Mouse (Mus musculus): ENCODE data around the gene Acp2.

Gene Acp2

DNA sequence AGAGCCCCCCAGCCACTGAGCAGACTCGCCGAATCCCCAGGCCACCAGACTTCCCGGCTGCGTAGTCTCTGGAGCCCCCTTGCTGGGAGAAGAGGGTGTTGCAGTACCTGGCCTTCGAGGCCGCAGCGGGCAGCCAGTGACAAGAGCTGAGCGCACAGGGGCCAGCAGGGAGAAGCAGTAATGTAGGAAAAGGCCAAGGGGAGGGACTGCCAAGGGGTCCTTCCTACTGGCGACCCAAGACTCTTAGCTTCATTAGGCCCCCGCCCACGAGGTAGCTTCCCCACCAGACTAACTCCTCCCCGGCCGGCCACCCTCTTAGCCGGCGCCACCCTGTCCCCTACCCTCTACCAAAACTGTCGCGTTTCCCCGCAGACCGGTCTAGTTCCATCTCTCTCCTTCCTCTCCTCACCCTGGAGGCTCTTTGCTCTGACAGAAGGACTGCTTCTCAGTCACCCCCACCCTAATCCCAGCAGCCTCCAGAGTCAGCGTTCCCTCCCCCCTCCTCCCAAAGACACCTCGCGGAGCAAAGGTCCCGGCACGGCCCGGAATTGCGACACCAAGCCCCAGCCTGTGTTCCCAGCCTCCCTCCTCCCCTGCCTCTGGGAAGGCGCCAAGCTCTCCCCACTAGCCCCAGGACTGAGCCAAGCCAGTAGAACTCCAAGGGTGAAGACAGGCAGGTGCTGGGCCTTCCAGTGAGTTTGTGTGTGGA is 7.9 kb upstream of the Acp2 start:
- DNase-seq (ENCODE audit: low spot score) = peak; percentile 80

DNA sequence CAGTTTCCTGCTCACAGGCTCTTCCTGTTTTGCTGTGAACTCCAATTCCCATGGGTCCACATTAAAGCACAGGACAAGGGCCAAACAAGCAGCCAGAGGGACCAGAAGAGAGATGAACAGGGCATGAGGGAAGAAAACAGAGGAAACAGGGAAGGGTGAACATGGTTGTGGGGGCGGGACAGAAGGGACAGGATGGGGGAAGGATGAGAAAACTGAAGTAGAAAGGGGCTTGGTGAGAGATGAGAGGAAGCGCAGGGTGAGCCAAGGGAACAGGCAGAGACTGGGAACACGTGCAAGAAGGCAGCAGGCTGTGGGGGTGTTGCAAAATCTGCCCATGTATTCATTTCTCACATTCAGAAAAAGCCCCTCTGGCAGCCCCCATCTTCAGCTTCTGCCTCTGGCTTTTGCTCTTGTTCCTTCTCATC is 6.1 kb upstream of the Acp2 start:
- DNase-seq (ENCODE audit: low spot score) = no peak

DNA sequence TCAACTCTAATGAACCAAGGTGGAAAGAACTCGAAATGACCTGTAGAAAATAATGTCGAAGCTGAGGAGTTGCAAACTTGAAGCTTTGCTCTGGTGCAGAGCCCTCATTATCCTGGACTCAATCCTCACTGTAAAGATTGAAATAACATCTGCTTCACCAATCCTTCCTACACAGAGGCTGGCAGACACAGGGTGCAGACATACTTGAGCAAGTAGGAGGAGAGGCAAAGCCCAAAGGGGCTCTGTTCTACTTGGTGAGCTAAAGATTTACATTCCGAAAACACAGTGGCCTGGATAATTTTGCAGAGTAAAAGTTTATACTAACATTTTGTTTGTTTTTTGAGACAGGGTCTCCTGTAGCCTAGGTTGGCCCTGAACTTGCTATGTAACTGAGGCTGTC is 3.8 kb upstream of the Acp2 start:
- no peak for DNase-seq (ENCODE audit: low spot score)

DNA sequence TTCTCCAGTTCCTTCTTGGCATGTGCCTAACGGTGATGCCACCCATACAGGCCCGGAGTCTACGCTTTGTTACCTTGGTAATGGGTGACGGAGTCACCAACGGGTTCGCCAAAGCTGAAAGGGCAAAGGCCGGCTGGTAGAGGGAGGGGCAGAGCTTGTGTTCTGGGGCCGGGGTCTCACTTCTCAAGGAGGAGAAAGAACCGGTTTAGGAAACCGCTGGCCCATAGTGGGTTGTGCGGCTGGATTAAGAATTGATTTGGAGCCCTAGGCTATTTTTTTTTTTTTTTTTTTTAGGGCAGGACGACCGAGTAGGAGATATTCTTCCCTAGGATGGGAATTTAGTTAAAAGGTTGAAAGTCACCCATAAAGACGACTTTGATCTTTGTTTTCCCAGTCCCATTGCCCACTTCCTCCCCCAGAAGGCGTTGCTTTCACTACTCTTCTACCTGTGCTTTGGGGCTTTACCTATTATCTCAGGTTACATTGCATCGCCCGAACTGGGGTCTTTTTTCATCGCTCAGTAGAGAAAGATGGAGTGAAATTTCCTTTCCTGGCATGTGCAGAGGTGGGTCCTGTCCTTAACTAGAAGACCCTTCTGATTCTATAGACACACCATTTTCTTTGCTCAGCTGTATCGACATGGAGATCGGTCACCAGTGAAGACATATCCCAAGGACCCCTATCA is 429 bp downstream of the Acp2 start:
- DNase-seq (ENCODE audit: low spot score) = no peak

DNA sequence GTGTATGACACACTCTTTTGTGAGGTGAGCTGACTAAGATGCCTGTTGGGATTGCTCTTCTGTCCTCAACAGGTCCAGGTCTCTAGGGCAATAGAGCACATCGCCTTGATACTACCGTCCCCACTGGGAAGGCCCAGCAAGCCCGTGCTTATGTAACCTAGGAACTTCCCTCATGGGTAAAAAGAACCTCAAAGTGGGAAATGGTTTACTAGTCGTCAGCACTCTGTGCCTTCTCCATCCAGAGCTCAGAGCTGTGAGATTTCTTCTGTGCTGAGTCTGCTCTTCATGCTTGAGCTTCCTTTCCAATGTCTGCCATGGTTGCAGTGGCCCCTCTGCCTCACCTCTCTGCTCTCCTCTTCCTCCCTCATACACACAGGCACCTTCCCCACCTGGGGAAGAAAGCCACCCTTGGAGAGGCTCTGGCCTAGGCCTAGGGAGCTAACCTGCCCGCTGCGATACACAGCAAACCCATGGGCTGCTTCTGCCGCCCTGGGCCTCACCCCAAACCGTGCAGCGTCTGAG is 3.6 kb downstream of the Acp2 start:
- DNase-seq (ENCODE audit: low spot score) = no peak

DNA sequence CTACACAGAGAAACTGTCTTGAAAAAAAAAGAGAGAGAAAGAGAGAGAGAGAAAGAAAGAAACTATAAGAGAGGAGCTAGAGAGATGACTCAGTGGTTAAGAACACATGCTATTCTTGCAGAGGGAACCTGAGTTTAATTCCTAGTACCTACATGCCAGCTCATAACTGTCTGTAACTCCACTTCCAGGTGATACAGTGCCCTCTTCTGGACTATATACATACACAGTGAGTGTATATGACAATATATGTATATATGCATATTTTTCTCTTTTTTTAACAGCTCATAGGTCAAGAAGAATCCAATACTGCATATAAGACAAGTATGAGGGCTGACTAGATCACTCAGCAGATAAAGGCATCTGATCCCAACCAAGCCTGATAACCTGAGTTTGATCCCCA is 10.6 kb downstream of the Acp2 start:
- DNase-seq (ENCODE audit: low spot score) = no peak

DNA sequence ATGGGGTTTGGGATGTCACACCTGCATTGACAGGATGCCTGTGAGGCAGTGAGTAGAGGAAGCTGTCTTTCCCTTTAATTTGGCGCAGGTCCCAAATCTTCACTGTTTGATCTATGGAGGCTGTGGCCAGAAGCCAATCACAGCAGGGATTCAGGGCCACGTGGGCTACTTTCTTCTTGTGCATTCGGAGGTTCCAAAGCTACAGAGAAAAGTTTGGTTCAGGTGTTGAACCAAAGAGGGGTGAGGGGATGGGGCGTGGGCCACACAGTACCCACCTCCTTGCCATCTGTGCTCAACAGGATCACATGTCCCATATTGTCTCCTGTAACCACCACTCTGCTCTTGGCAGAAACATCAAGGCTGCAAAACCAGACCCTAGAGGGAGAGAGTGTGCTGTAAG is 14.3 kb downstream of the Acp2 start:
- no peak for DNase-seq (ENCODE audit: low spot score)

DNA sequence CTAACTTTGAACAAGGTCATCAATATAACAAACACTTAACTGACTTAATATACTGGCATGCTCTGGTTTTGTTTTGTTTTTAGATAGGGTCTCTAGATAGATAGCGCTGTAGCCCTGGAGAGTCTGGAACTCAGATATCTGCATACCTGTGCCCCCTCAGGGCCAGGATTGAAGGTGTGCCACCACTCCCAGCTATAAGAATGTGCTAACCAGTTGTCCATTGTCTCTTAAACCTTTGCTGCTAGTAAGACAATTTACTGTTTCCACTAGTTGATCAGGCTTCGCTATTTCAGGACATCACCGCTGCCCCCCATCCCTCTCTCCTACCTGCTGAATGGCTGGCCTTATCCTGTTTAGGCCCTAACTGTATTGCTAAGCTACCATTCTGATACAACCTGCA is 17.8 kb downstream of the Acp2 start:
- DNase-seq (ENCODE audit: low spot score) = no peak

DNA sequence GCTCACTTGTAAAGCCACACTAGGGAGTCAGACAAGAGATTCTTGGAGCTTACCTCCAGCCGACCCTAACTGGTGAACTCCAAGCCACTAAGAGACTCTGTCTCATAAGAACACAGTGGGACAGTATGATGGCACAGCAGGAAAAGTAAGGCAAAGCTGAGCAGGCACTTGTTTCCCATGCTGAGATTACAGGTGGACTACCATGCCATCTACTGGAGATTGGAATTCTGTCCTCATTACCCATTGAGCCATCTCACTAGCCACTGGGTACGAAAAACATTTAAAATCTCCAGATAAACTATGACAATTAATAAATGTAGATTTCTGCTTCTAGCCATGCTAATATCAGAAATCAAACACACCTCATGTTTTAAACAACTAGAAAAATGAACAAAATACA is 20.9 kb downstream of the Acp2 start:
- peak; percentile 28 for DNase-seq (ENCODE audit: low spot score)

DNA sequence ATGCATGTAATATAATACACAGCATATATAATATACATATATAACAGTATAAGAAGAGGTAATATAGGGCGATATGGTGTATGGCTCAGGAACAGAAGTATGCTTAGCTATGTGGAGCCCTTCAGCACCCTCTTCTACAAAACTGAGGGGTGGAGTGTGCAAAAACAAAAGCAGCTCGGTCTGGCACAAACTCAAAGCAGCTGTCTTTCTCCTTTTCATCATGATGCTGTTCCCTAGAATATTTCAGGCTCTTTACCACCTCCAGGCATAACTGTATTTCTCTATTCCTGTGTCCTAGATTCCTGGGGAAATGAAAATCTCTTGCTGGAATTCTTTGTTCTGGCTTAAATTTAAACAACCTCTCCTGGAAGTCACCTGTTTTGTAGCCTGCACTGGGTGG is 27.1 kb downstream of the Acp2 start:
- DNase-seq (ENCODE audit: low spot score) = no peak

DNA sequence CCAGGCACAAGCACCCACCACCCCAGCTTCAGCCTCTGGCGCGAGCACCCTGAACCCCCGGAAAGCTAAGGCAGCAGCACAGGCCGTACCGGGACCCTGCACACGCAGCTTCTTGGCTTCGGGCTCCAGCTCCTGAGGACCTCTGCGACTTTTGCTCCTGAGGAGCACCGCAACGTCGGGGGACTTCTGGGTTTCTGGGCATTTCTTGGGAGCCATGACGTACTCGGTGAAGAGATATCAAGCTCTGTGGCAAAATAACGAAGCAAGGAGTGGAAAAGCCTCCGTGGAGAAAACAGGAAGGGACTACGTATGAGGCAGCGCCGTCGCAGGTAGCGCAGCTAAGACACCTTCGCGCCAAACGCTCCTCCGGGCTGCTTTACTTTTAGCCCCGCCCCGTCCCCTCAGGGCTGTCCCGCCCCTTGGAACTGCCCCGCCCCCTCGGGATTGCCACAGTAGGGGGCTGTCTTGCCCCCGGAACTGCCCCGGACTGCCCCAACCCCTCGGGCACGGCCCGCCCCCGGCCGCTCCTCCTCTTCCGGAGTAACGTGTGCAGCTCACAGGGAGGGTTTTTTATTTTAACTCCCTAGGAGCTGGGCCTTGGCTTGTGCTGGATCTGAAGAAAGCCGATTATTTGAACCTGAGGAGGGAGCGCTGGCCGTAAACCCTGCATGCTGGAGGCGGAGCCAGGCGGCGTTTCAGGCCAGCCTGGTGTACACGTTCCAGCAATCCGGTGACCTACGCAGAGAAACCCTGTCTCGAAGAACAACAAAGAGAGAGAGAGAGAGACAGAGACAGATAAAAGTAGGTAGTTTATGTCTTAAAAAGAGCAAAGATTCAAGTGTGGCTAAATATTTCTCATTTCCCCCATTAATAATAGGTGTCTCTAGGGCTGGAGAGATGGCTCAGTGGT is 34.2 kb downstream of the Acp2 start, which contains the start of gene Ddb2:
TSS of gene Ddb2 (minus strand) at position 382 of the 910 bp plus-strand sequence.
- peak; percentile 97 for DNase-seq (ENCODE audit: low spot score)

DNA sequence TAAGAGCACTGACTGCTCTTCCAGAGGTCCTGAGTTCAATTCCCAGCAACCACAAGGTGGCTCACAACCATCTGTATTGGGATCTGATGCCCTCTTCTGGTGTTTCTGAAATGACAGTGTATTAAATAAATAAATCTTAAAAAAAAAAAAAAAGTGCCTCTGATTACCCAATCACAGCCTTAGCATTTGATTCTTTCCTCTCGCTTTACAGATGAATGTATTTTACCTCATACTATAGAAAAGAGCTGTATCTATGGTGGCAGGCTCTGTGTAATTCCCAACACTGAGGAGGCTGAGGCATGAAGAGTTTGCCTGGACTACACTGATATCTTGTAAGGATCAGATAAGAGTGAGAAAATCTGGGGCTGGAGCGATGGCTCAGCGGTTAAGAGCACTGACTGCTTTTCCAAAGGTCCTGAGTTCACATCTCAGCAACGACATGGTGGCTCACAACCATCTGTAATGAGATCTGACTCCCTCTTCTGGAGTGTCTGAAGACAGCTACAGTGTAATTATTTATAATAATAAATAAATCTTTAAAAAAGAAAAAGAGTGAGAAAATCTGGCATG is 34.9 kb downstream of the Acp2 start:
- peak; percentile 61 for DNase-seq (ENCODE audit: low spot score)

DNA sequence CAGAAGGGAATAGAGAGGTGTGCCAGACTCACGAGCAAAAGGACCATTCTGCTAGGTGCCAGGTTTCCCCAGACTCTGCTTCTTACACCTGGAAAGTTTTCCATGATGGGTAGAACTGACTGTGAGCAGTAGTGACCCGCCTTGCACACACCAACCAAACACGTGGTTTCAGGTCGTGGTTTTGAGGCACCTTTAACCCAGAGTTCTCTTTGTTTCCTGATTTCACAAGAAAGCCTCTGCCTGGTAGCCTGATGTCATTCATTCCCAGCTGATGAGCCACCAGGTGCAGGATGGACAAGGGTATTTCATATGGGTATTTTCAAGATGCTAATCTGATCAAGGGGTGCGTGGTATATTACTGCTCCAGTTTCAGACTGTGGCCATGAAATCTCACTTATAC is 39.9 kb downstream of the Acp2 start:
- DNase-seq (ENCODE audit: low spot score) = no peak

DNA sequence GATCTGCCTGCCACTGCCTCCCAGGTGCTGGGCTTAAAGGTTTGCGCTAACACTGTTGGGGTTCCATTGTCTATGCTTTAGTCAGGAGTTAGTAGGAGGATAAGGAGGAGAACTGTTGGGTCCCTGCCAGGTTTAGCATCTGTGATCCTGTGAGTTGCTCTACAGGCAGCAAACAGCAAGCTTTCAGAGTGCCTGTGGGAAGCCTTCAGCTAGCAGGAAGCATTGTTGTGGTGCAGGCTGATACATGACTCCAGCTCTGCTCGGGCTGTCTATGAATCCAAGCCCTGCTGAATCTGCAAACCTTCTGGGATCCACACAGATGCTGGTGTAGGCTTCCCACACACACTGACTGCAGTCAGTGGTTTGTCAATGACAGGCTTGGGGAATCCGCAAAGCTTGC is 40.7 kb downstream of the Acp2 start:
- DNase-seq (ENCODE audit: low spot score) = no peak

DNA sequence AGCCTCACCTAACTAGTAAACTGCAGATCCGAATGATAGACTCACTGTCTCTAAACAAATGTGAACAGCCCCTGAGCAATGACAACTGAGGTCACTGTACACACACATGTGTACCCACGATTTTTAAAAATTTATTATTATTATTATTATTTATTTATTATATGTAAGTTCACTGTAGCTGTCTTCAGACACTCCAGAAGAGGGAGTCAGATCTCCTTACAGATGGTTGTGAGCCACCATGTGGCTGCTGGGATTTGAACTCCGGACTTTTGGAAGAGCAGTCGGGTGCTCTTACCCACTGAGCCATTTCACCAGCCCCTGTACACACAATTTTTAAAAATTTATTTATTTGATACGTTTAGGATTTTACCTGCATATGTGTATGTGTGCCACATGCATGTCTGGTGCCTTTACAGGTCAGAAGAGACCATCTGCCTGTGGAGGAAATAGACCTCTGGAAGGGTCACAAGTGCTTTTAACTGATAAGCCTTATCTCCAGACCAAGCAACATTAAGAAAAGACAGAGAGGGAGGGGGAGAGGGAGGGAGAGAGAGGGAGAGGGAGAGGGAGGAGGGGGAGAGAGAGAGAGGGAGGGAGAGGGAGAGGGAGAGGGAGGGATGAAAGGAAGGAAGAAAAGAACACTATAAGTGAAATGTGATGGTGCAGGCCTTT is 42.0 kb downstream of the Acp2 start:
- DNase-seq (ENCODE audit: low spot score) = no peak

DNA sequence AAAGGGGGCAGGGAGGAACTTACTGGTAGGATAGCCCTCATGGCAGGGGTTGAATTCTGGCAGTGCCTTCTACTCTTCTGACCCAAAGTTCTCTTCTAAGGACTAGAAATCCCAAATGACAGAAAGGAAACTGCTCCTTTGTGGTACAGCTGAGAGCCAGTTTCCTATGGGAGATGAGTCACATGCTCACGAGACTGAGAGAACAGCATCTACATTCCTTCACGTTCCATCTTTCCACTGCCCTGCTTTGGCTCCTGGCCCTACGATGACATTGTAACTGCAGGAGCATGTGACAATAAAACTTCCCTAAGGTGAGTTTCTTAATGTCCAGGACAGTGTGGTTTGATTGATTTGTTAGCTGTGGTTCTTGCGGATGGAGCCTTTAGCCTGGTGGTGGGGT is 45.7 kb downstream of the Acp2 start:
- DNase-seq (ENCODE audit: low spot score) = no peak

DNA sequence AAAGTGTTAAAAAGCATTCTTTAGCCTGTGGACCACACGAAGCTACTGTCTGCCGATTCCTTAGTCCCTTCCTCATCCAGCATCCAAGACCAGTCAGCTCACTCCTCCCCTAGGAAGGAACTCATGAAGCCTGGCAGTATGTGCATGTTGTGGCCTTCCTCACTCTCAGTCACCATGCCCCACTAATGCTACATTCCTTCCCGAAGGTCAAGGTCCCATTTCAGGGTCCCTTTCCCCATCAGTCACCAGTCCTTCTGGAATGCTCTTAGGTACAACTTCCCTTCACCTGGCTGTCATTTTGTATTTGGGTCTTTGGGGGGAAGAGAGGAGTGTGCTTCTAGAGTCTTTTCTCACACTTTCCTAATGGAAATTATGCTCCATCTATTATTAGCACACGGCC is 49.3 kb downstream of the Acp2 start:
- no peak for DNase-seq (ENCODE audit: low spot score)

DNA sequence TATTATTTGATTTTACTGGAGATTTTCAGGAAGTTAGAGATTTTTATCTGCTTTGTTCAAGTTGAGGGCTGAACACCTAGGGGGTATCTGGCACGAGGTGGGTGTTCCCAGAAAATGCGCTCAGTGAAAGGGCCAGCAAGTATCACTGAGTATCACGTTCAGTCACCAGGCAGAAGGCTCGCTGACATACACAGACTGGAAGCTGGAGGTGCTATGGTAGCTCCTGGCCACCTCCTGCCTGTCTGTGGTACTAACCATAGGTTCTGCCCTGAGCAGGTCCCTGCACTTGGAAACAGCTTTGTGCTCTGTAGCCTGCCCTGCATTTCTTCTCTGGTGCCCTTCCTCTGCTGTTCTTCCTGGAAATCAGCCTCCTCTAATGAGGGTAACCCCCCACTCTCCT is 49.8 kb downstream of the Acp2 start:
- no peak for DNase-seq (ENCODE audit: low spot score)

DNA sequence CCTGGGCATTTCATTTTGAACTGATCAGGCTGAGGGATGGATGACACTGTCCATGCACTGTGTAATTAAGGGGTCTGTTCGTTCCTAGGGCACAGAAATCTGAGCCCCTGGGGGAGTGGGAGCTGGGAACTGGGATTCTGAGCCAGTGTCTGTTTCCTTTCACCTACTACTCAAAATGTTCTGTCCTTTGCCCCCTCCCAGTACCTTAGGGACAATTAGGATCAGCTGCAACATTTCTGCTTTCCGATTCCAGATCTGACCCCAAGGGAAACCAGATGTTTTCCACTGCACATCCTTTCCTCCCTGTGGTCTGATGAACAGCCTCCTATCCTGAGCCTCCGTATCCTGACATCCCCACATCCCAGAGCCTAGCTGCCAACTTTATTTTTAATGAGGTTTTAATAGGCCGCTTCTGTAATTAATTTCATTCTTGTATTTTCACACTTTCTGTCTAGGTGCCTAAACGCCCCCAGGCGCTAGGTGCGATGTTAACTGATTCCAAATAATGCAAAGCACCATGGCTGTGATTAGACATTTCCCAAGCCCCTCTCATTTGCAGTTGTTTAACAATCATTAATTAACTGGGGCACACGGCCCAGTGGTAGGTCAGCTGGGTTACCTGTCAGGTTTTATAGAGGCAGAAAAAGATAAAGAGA is 52.2 kb downstream of the Acp2 start:
- no peak for DNase-seq (ENCODE audit: low spot score)

DNA sequence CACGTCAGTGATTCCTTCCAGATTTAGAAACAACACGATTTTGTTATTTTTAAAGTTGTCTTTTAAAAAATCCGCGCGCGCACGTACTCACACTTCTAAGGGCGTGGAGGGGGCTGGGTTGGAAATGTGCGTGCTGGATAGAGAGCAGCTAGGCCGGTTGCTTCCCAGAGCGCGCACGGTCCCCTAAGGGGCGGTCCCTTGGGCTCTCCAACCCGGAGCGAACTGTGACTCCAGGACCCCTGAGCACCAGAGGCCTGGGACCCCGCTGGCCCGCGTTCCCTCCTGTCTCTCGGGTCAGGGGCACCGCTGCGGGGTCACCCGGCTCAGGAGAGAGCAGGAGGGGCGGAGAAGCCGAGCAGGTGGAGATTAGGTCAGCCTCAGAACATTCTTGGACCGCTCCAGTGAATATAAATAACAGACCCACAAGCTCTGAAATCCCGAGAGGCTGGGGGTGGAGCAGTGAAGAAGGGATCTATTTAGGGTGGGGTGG is 53.0 kb downstream of the Acp2 start, which contains the start of gene Pacsin3:
TSS of gene Pacsin3 (plus strand) at position 294 of the 490 bp plus-strand sequence.
- DNase-seq (ENCODE audit: low spot score) = peak; percentile 63

Measured in retina, embryonic 14.5 days (tissue).